Mouse (Mus musculus): Measurements from ENCODE around the gene Pgbd5. TPM values are rescaled to one million over a fixed set of nuclear protein-coding genes. Genes with fewer than 3 reads are reported as not detected.
"Not testable (repeated sequence)": the region's sequence is repeated elsewhere in the genome, so short reads cannot be mapped to it uniquely, and the experiment has no call there.

The Pgbd5 gene
- total RNA-seq, 2 experiments from 2014 or later, result 102 to 111 TPM

GRCm38 (mm10) chr8:124433451-124434125 lies 5.9 kb downstream of the Pgbd5 start:
- peak; percentile 42 to 52 for DNase-seq (ENCODE audit: low spot score in 2 of 2)

GRCm38 (mm10) chr8:124430881-124431280 lies 8.6 kb downstream of the Pgbd5 start:
- DNase-seq (ENCODE audit: low spot score in 2 of 2), result no peak

GRCm38 (mm10) chr8:124429417-124429816 lies 10.0 kb downstream of the Pgbd5 start:
- peak; percentile 51 to 66 for DNase-seq (ENCODE audit: low spot score in 2 of 2)

GRCm38 (mm10) chr8:124428721-124429120 lies 10.7 kb downstream of the Pgbd5 start:
- DNase-seq (ENCODE audit: low spot score in 2 of 2), result not testable (repeated sequence)

GRCm38 (mm10) chr8:124421413-124421812 lies 18.0 kb downstream of the Pgbd5 start:
- no peak for DNase-seq (ENCODE audit: low spot score in 2 of 2)

- DNase-seq (ENCODE audit: low spot score in 2 of 2), result no peak
Observed at GRCm38 (mm10) chr8:124418927-124419326, 20.5 kb downstream of the Pgbd5 start.

GRCm38 (mm10) chr8:124418185-124418584 lies 21.3 kb downstream of the Pgbd5 start:
- no peak for DNase-seq (ENCODE audit: low spot score in 2 of 2)

- no peak for DNase-seq (ENCODE audit: low spot score in 2 of 2)
Observed at GRCm38 (mm10) chr8:124416646-124417045, 22.8 kb downstream of the Pgbd5 start.

GRCm38 (mm10) chr8:124415789-124416188 lies 23.7 kb downstream of the Pgbd5 start:
- DNase-seq (ENCODE audit: low spot score in 2 of 2), result no peak

- DNase-seq (ENCODE audit: low spot score in 2 of 2), result peak; percentile 67
Observed at GRCm38 (mm10) chr8:124415002-124415401, 24.5 kb downstream of the Pgbd5 start.

- DNase-seq (ENCODE audit: low spot score in 2 of 2), result no peak
Observed at GRCm38 (mm10) chr8:124413244-124413965, 26.1 kb downstream of the Pgbd5 start.

- DNase-seq (ENCODE audit: low spot score in 2 of 2), result no peak
Observed at GRCm38 (mm10) chr8:124412496-124413243, 26.8 kb downstream of the Pgbd5 start.

- no peak for DNase-seq (ENCODE audit: low spot score in 2 of 2)
Observed at GRCm38 (mm10) chr8:124404471-124405260, 34.8 kb downstream of the Pgbd5 start.

GRCm38 (mm10) chr8:124403876-124404275 lies 35.6 kb downstream of the Pgbd5 start:
- DNase-seq (ENCODE audit: low spot score in 2 of 2), result peak in 1 of 2 experiments; percentile 47

- DNase-seq (ENCODE audit: low spot score in 2 of 2), result peak in 1 of 2 experiments; percentile 52
Observed at GRCm38 (mm10) chr8:124399403-124399861, 40.0 kb downstream of the Pgbd5 start.

GRCm38 (mm10) chr8:124398843-124399402 lies 40.5 kb downstream of the Pgbd5 start:
- DNase-seq (ENCODE audit: low spot score in 2 of 2), result peak; percentile 44 to 52

GRCm38 (mm10) chr8:124397321-124398065 lies 42.0 kb downstream of the Pgbd5 start:
- DNase-seq (ENCODE audit: low spot score in 2 of 2), result no peak

- DNase-seq (ENCODE audit: low spot score in 2 of 2), result no peak
Observed at GRCm38 (mm10) chr8:124396531-124396930, 42.9 kb downstream of the Pgbd5 start.

- no peak for DNase-seq (ENCODE audit: low spot score in 2 of 2)
Observed at GRCm38 (mm10) chr8:124395392-124395791, 44.1 kb downstream of the Pgbd5 start.

- no peak for DNase-seq (ENCODE audit: low spot score in 2 of 2)
Observed at GRCm38 (mm10) chr8:124394951-124395350, 44.5 kb downstream of the Pgbd5 start.
